24 mouse cellular contexts compared by ENCODE assay signal in the genomic region with DNA sequence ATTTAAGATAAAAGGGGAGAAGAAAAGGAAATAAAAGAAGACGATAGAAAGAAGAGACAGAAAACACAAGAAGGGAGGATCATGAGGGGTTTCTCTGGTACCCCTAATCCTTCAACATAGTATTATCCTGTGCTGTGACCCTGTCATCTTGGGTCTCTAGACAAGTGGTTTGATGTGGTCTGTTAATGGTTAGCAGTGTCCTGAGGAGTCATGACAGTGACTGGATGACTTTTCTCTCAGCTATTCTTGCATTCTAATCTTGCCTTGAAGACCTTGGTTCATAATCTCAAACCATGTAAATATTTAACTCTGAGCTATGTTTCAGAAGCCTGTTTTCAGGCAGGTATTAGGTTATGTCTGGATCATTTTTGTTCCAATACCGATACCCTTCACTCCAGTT. TPM values are rescaled to one million over a fixed set of nuclear protein-coding genes. Genes with fewer than 3 reads are reported as not detected.
A peak's percentile ranks its signal among the peaks of the same experiment; 100 is the strongest.
DNase-seq lines count a peak whose midpoint lies in the region; ATAC-seq and TF ChIP-seq lines count a peak whose summit lies in the region.
"Had no signal": no experiment of that assay in that cellular context is flagged by ENCODE, and none has a peak within 500 bp of the region (broad histone marks: within the 10 kb centered on the region; RNA-seq: fewer than 3 reads in every experiment).

No protein-coding gene starts in this region.

- POLR2A ChIA-PET in Patski (lab: Charles Lee): no interaction called here

- ATAC-seq in Patski: peak; percentile 60
- ATAC-seq: activated CD4-positive, CD25-positive, alpha-beta regulatory T cell, adult 4 months; CD4-positive, CD25-positive, alpha-beta regulatory T cell, adult 4 months had no signal

- DNase-seq in kidney, adult 2 months: peak; percentile 47
- no peak for DNase-seq in kidney, postnatal 10 days
- DNase-seq in kidney, adult 9 months: peak; percentile 41
- DNase-seq in kidney, postnatal 36 days: no peak
- DNase-seq in Patski (ENCODE audit: low read depth, low spot score) (no peak), adipocyte (ENCODE audit: low spot score) (no peak)
- peak; percentile 54 for DNase-seq in yolk sac, embryonic 10.5 days (ENCODE audit: low spot score)
- no peak for DNase-seq in gastrocnemius, postnatal 36 days
- DNase-seq: adrenal gland, adult 2 months; adrenal gland, adult 8-10 months; adrenal gland, postnatal 10 days; adrenal gland, postnatal 14 days; adrenal gland, postnatal 25 days; adrenal gland, postnatal 36 days; B cell, adult 2 months; cerebellum, adult 11 months; cerebellum, adult 11-12 months; cerebellum, adult 18-20 months; cerebellum, adult 2 months had no signal

- no peaks in the 10 kb centered on the region; the same call in 1 of the 2 replicates for H3K4me1 ChIP-seq in kidney, adult 2 months (ENCODE audit: control insufficient read depth, insufficient read depth, low read length)

- TF ChIP-seq CTCF in kidney, adult 2 months (conservative IDR thresholded peaks at IDR 0.05; ENCODE audit: insufficient read depth, insufficient read length, low read depth, low read length): no peak
- TF ChIP-seq CTCF in Patski (IDR thresholded peaks at IDR 0.05): no peak

- CTCF ChIA-PET in Patski (lab: Charles Lee): interaction anchor here (1.1 to 1.6 kb wide), 2 partner anchors 11 to 13 kb away, joined by 4 read pairs; no protein-coding TSS in a partner anchor

- H3K4me3 ChIP-seq in kidney, adult 2 months (ENCODE audit: insufficient read depth, low read depth, low read length): no peak overlapping the region

- 61% methylated on average over 2 of the region's 2 CpGs for WGBS in kidney, adult 2 months

- no peaks in the 10 kb centered on the region for H3K36me3 ChIP-seq in kidney, adult 2 months (ENCODE audit: control insufficient read depth, insufficient read depth, low read length)
- H3K36me3 ChIP-seq: G1E had no signal

- no peak overlapping the region for H3K27ac ChIP-seq in kidney, adult 2 months (ENCODE audit: insufficient read depth, low read depth, low read length)

- in situ Hi-C loops in Patski (cut with MboI; ENCODE audit: low pct_unique_long_range_greater_than_20kb): no loop called here

- H3K27me3 ChIP-seq in kidney, adult 2 months (replicated peaks; ENCODE audit: control insufficient read depth, insufficient read depth, low read length): no peaks in the 10 kb centered on the region
- H3K27me3 ChIP-seq in Patski: no peaks in the 10 kb centered on the region
- H3K27me3 ChIP-seq: CH12.LX had no signal

- intact Hi-C loops in gastrocnemius, postnatal 36 days (cut with DNase I): no loop called here

- no peak for TF ChIP-seq POLR2A in kidney, adult 2 months (IDR thresholded peaks at IDR 0.05; ENCODE audit: low read depth, low read length)

RNA-seq across cellular contexts. Expression of gene Galnt3, which starts 17.9 kb away (rescaled TPM):
- polyA plus RNA-seq in kidney, adult 2 months (2012; rRNA removed): 17.9 and 21.0 TPM in 2 replicates
- 0.98 TPM for polyA plus RNA-seq in Patski (2021)
- not detected for total RNA-seq in gastrocnemius, postnatal 36 days (2021)
- total RNA-seq: G1E, MEL had no signal
- polyA plus RNA-seq: G1E had no signal

Comparison
In these comparisons a context has a peak if more than half of its experiments do, and no peak if none do; other contexts are left out.
1. DNase-seq: peak in kidney, adult 2 months (single experiment), kidney, adult 9 months (single experiment) and yolk sac, embryonic 10.5 days (single experiment); none in kidney, postnatal 10 days (single experiment), kidney, postnatal 36 days (0 of 2), Patski (single experiment), adipocyte (single experiment) and gastrocnemius, postnatal 36 days (0 of 2).